Mouse (Mus musculus) cerebellum, adult 2 months (tissue): ENCODE data around the gene Cdc37.

Experiments
- CTCF ChIP-seq: fragments of 200-500 bp; IDR thresholded peaks from 2 replicates; pipeline ENCODE4 v1.5.1; 2011; ENCODE audit warnings: low read depth, mild to moderate bottlenecking, control low read depth, low read length, moderate library complexity, borderline replicate concordance; ENCODE audit not compliant: insufficient read depth
- POLR2A ChIP-seq: fragments of 200-500 bp; IDR thresholded peaks from 2 replicates; pipeline ENCODE4 v1.6.1; 2011; ENCODE audit warnings: low read length, control low read depth, borderline replicate concordance; ENCODE audit not compliant: insufficient read depth

- TF ChIP-seq POLR2A (no peak), CTCF (no peak)
These were observed 16.7 kb upstream of the Cdc37 start for GRCm38 (mm10) chr9:21166516-21166915.
